Mouse (Mus musculus) layer of hippocampus, postnatal 36 days (tissue): Measurements from ENCODE around the gene Rgp1. TPM values are rescaled to one million over a fixed set of nuclear protein-coding genes. Genes with fewer than 3 reads are reported as not detected.
A peak's percentile ranks its signal among the peaks of the same experiment; 100 is the strongest.

Experiments
- DNase-seq, 2 experiments: peaks; one replicate each; pipeline ENCODE4 v3.0.0; 2022
- total RNA-seq, 2 experiments: library from RNA; stranded (reverse); gene quantifications; 2 replicates each; pipeline ENCODE4 v1.2.3; 2021

The Rgp1 gene
- total RNA-seq, 2 experiments from 2014 or later = 43.2 to 51.2 TPM

- DNase-seq = no peak
Measured at GRCm38 (mm10) chr4:43598200-43598599, 19.7 kb downstream of the Rgp1 start.

- DNase-seq = no peak
Measured at GRCm38 (mm10) chr4:43598650-43599380, 20.3 kb downstream of the Rgp1 start.

GRCm38 (mm10) chr4:43600195-43600934 is 21.9 kb downstream of the Rgp1 start:
- DNase-seq = no peak

- no peak for DNase-seq
Measured at GRCm38 (mm10) chr4:43604099-43604498, 25.6 kb downstream of the Rgp1 start.

GRCm38 (mm10) chr4:43604751-43605685 is 26.5 kb downstream of the Rgp1 start:
- DNase-seq = no peak

- DNase-seq = no peak
Measured at GRCm38 (mm10) chr4:43612534-43612933, 34.0 kb downstream of the Rgp1 start.

- no peak for DNase-seq
Measured at GRCm38 (mm10) chr4:43613060-43613730, 34.7 kb downstream of the Rgp1 start.

GRCm38 (mm10) chr4:43620146-43620778 is 41.7 kb downstream of the Rgp1 start:
- no peak for DNase-seq

- no peak for DNase-seq
Measured at GRCm38 (mm10) chr4:43629106-43629817, 50.7 kb downstream of the Rgp1 start.

GRCm38 (mm10) chr4:43630030-43630581 is 51.6 kb downstream of the Rgp1 start:
- DNase-seq = peak; percentile 70 to 81

GRCm38 (mm10) chr4:43630671-43631045 is 52.1 kb downstream of the Rgp1 start:
- no peak for DNase-seq

GRCm38 (mm10) chr4:43631046-43631955 is 52.8 kb downstream of the Rgp1 start, which contains the start of gene Npr2:
TSS of gene Npr2 (plus strand) at chr4:43631935.
- DNase-seq = peak; percentile 40 to 41

- peak; percentile 18 to 21 for DNase-seq
Measured at GRCm38 (mm10) chr4:43631956-43632920, 53.7 kb downstream of the Rgp1 start.

GRCm38 (mm10) chr4:43633296-43633695 is 54.8 kb downstream of the Rgp1 start:
- DNase-seq = no peak

GRCm38 (mm10) chr4:43633736-43634135 is 55.2 kb downstream of the Rgp1 start:
- no peak for DNase-seq

GRCm38 (mm10) chr4:43634621-43635374 is 56.3 kb downstream of the Rgp1 start:
- no peak for DNase-seq

- no peak for DNase-seq
Measured at GRCm38 (mm10) chr4:43636751-43637150, 58.2 kb downstream of the Rgp1 start.
